Mouse (Mus musculus): ENCODE measurements around the gene 6430531B16Rik.

DNA sequence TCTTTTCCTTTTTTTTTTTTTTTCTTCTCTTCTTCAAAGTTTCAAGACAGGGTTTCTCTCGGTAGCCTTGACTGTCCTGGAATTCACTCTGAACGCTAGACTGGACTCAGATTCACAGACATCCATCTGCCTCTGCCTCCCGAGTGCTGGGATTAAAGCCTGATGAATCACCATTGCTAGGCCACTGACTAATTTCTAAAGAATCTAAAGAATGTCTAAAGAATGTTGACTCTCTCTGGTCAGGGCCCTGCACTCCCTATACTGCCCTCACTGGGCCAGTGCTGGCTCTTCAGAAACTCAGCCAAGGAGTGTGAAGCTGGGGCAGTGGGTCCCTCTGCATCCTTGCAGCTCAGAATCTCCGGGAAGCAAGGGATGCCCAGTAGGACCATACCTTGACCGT is 3.1 kb downstream of the 6430531B16Rik start:
- TF ChIP-seq CTCF (conservative IDR thresholded peaks at IDR 0.05; ENCODE audit: low read length) = no peak
- TF ChIP-seq NANOG (IDR thresholded peaks at IDR 0.05; ENCODE audit: borderline replicate concordance, low read length) = no peak
- no peak for TF ChIP-seq POU5F1 (IDR thresholded peaks at IDR 0.05; ENCODE audit: borderline replicate concordance, low read length)
